Mouse (Mus musculus) thymus, postnatal 4 days (tissue): ENCODE results near the gene Usp36.

Experiments
- DNase-seq: peaks from one replicate; pipeline ENCODE4 v3.0.0; 2021

The Usp36 gene

DNA sequence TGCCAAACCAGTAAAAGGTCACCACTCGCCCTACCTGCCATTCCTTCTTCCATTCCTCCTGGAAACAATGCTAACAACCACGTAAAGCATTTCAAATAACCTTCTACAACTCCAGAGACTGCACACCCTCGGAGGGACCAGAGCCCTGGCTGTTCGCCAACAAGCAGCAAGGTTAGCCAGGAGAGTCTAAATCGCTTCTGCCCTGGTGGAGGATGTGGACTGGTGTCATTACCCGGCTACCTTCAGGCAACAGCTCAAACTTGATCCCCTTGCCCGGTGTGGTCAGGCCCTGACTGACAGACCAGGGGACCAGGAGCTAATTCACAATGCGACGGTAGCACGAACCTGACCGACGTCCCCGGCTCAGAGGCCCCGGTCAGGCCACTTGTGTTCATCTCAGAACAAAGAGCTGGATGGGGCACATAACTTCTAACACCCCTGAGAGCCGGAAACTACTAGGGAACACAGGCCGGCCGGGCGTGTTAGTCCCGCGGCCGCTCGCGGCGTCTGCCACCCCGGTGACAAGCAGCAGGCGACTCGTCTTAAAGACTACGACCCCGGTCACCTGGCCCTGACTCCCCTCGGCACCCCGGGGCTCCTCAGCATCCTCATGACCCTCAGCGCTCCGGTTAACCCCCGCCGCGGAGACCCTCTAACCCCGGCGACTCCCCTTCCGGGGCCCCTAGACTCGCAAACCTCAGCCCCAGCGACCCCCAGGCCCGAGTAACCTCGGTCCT lies 42.5 kb downstream of the Usp36 start:
- DNase-seq: peak; percentile 73

DNA sequence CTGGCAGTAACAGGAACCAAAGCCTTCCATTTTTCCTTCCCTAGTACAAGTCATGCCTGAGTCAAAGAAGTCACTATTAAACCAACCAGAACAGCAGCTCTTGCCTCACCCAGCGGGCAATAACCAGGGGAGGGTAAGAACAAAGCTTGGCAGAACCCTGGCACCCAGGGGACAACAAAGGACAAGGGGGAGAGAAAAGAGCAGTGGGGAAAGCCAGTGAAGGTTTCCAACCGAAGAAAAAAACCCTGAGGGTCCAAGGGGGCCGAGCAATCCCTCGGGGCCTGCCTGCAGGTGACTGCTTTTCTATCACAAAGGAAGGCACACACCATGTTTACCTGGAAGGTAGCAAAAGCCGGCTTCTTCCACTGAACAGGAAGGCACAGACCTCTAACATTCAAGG lies 43.3 kb downstream of the Usp36 start:
- DNase-seq: no peak

DNA sequence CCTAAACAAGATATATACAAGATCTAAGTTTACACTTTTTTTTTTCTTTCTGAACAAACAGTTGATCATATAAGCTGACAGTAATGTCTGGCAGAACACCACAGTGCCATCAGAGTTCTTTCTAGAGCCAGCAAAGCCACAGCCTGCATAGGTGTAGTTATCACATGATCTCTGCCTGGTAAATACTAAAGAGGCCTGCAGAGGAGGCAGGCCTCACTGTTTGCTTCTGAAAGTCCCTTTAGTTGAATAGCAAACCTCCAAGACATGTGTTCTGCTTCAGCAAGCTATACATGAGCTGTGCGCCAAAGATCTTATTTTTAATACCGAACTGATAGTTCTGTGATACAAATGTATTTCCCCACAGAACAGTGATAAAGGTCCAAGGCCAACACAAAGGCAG lies 44.9 kb downstream of the Usp36 start:
- no peak for DNase-seq

DNA sequence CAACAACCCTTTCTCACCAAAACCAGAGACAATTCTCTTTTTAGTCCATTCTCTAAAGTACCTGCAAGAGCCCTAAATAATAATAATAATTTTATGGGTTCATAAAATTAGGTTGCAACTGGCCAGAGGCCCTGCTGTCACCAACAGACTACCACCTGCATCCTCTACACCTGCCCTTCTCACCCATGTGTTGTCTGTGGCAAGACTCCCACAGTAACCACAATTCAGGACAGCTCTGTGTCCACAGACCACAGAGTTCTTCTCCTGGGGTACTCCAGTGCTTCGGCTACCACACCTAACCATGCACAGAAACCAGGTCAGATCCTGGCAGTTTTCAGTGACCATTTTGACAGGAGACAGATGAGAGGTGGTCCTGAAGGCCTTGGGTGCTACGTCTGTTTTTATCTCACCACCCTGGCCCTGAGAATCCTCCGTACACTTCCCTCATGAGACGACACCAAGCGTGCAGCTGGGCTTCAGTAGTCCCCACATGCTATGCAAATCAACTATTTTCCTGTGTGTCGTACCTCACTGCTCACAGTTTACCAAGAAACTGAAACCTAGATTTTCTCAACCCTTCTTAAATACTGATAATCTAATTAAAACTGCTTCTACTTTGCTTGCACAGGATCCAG lies 46.3 kb downstream of the Usp36 start:
- peak; percentile 54 for DNase-seq

DNA sequence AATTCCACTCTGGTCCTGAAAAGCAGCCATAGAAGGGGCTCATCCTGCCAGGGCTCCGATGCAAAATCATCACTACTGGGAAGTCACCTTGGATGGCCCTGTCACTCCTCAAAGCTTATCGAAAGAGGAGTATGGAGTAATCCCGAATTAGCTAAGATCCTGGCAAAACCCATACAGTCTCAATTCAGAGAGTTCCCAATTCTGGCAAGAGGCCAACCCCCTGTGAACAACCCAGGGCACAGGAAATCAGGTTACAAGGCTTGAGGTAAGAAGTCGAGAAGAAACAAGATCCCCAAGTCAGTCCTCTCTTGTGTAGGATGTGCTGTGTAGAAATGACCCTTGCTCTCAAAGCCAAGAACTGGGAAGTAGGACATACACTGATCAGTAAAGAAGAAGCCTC lies 47.5 kb downstream of the Usp36 start:
- no peak for DNase-seq

DNA sequence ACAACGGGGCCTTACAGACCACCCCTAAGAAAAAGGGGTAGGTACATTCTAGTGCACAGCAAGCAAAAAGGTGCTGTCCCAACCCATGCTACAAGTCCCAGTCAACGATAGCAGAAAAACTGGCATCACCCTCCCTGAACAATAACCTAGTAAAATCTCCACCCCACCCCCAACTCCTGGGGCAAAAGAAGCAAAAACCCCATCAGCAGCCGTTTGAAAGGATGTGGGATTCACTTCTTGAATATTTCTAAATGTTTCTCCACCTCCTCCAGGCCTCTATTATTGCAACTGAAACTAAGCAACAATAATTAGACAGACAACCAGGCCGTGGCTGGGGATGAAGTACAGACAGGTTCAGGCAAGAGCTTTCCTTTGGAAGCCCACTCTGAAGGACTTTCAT lies 49.7 kb downstream of the Usp36 start:
- no peak for DNase-seq

DNA sequence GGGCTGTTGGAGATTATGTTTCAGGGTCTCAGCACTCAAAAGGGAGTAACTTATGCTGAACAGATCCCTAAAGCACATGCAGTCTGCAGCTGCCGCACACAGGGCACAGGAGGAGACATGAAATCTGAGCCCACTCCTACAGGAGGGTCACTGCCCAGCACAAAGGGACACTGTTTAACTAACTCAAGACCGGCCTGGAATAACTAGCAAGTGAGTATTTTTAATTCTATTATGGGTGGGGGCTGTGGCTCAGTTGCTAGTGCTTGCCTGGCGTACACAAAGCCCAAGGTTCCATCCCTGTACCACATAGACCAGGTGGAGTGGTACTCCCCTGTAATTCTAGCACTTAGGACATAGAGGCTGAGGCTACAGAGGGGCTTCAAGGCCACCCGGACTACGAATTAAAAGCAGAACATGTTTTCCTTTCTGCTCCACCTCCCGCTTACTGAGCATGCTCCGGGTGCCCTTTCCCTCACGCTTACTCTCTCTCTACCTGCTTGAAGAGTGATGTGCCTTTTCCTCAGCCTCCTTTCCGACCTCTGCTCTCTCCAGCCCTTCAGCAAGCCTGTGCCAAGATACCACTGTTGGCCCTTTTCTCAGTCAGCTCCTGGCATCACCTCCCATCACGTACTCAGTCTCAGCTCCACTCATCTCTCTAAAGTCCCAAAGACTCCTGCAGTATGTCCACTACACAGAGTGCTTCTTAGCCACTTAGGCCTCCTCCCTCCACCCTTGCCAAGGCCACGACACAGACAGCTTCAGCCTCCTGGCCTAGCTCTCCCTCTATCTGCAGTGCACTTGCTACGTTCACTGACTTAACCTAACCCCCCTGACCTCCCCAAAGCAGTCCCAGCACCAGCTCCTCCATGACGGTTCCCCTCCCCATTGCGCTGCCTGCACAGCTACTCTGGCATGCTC lies 50.5 kb downstream of the Usp36 start:
- DNase-seq: no peak

DNA sequence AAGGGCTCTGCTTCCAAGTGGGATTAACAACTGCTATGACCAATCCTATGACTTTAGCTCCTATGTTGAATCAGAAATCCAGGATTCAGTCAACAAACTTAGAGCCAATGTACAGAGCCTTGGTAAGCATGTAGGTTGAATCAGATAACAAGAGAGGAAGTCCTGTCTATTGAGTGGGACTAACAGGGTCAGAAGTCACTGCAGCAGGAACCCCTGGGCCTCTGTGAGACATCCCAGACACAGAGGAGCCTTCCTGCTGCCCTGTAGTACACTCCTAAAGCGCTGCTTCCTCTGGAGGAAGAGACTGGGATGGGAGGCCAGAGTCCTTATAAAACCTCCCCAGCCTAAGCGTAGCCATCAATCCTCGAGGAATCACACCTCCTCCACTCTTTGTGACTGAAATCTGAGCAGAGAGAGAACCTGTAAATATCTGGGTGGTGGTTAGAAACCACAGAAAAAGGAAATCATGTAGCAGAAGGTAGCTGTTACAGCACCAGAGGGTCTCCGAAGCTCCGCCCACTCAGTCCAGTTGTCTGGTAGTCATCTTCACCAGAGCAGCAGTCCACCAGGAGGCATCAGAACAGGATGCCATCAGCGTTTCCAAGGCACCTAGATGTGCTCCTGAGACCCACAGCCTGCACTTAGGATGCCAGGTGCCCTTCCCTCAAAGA lies 53.4 kb downstream of the Usp36 start:
- peak; percentile 59 for DNase-seq

DNA sequence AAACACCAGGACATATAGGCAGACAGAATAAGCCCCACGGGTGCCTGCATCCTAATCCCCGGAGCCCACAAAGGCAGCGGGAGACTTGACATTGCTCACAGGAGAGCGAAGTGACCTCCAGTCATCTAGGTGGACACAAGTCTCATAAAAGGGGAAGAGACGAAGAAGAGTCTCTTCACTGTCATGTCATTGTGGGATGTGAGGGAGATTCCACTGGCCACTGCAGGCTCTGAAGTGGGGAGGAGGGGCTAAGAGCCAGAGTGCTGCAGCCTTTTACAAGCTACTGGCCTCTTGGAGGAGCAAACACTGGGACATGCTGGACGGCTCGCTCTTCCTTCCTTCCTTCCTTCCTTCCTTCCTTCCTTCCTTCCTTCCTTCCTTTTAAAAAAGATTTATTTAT lies 55.1 kb downstream of the Usp36 start:
- no peak for DNase-seq

DNA sequence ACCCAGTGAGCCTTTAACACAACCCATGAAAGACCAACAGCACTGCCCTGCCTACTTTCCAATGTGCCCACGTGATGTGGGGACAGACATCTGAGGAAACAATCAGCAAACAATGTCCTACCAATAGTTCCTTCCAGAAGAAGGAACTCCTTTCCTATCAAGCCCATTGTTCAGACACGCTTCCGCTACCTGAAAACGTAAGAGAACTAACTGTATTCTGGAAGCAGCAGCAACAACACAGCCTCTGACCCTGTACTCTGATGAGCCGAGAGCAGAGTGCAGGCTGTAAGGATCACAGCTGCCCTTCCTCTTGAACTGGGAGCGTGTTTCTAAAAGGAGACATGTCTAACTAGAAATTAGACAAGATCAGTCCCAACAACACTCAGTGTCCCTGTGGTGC lies 55.5 kb downstream of the Usp36 start:
- DNase-seq: no peak

DNA sequence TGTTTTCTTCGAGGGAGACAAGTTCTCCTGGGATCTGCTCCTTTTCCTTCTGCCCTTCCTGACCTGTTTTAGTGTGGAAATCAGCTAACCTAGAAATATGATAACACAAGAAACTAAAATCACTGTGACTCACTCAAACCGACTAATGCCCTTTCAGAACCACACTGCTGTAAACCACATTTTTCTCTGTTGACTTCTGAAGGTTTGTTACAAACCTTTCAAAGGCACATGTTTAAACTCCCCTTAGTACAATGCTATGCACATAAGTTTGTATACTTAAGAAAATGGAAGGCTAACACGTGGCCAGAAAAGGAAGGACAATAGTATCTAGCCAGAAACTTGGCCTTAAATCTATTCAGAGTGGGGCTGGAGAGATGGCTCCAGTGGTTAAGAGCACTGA lies 56.1 kb downstream of the Usp36 start:
- DNase-seq: no peak

DNA sequence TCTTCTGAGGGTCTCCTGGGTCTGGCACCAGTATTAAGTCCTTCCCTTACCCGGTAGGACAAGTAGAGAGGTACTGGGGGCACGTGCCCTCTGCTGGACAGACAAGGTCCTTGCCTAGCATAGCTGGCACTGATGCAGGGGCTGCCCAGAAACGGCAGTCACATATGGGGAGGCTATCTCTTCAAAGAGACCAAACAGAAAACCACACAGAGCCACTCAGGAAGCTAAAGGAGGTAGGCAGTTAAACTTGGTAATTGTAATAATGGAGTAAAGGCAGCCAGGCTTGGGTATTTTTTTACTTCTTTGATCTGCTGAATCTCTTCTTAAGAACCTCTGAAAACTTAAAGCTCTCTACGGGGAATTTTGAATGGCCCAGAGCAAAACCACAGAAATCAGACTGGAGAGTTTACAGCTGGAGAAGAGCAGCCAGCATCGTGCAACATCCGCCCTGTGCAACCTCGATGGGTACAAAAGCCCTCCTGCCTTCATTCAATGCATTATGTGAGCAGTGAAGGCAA lies 57.7 kb downstream of the Usp36 start:
- peak; percentile 74 for DNase-seq

DNA sequence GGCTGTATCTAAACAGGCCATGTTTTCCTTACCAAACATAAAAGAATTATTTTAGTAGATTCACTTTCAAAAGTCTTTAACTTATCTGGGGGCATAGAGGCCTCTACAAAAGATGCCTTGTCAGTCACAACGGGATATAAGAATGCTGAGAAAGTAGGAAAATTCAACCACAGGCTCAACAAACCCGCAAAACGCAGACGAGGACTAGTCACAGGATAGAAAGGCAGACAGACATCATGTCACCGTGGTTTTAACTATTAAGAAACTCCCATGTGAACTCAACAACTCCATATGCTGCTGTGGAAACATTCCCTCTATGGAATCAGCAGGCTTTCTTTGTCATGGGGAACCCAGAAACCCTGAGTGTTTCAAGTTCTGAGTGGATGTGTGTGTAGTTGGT lies 60.1 kb downstream of the Usp36 start:
- no peak for DNase-seq

DNA sequence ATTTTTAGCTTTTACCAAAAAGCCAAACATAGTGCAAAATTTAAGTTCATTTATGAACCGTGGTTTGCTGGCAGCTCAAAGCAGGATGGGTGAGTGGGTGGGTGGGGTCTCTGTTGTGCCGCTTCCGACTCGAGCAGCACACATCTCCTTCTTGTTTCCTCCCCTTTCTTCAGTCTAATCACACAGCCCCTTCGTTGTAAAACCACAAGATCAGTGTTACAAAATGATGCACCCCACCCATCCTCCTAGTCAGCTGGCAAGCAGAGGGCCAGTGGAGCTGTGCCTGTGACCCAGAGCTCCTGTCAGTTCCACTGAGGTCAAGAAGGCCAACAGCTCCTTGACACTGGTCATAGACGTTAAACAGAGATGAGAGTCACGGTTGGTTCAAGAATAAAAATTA lies 62.4 kb downstream of the Usp36 start:
- DNase-seq: peak; percentile 51

DNA sequence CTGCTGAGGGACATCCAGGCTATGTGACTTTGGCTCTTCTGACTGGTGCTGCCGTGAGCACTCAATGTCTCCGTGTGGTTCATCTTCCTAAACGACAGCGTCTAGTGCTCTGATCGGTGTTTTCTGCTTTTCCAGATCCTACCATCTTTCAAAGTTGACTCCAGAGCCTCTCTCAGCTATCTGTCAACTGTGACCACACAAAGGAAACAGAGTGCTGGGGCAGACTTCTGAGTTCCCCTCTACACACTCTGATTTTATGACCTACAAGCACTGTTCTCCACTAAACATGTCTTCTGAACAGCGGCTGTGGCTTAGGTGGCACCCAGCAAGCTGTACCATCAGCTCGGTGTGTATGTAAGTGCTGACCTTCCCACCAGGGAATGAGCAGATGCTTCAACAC lies 63.2 kb downstream of the Usp36 start:
- no peak for DNase-seq

DNA sequence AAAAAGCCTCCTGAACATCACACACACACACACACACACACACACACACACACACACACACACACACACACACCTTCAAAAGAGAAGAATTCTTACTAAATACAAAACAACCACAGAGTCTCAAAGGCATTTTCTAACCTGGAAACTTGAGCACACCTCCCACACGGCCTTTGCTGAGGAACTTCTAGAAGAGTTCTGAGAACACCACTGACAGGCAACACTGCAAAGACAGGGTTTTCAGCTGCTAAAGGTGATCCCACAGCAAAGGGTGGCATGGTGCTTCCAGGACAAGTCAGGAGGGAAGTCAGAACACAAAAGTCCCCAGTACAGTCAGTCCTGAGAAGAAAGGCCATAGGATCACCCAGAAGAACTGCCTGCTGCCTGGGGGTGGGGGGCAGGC lies 64.2 kb downstream of the Usp36 start:
- DNase-seq: peak; percentile 57

DNA sequence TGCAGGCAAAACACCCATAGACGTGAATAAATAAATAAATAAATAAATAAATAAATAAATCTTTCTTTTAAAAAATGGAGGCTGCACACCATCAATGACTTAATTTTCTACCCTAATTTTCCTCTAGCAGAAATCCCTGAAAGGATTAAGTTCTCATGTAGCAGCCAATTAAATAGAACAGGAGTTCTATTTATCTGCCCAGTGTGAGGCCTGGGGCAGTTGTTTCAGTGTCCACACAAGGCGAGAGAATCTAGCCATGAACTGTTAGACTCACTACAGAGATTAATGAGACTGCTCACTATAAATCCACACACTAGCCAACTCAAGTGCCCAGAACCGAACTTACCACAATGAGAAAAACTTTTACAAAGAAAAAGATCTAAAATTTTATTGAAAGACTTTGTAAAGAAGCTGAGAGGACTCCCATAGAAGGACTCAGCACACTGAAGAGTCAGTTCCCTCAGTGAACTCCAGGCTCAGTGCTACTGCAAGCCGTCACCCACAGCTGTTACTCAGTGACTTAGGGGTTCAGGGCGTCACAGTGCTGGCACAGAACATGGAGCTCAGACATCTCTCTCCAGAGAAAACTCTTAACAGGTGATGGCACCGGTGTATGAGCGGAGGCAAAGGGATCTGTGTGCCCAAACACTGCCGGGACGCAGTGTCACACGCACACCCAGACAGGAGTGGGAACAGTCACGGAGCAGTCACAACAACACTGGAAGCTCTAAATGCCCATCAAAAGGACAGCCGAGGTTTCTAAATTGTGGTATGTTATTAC lies 64.8 kb downstream of the Usp36 start:
- DNase-seq: no peak

DNA sequence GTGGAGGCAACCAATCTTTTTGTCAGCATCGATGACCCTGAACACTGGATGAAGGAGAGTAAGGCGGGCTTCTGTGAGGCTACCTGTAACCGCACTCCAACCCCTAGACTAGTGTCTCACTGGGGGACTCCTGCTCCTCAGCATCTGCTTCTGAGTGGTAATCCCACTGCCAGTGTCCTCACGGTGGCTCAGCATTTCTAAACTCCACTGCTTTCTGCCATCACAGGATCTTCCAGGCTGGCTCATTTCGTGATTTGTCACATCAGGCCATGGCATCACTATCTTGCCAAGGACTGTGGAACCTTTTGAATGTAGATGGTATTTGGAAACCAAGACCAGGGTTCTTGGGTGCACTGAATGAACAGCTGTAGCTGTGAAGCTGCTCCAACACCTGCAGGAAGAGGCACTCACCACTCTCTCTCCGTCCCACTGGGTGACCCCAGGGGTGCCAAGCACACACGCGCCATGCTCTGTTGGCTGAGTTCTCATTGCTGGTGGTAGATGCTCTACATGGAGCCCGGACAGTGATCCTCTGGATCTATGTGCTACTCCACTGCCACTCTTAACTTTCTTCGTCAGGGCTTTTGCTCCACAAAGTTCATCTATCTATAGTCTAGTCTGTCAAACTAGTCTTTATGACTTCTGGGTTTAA lies 66.5 kb downstream of the Usp36 start:
- DNase-seq: peak; percentile 51

DNA sequence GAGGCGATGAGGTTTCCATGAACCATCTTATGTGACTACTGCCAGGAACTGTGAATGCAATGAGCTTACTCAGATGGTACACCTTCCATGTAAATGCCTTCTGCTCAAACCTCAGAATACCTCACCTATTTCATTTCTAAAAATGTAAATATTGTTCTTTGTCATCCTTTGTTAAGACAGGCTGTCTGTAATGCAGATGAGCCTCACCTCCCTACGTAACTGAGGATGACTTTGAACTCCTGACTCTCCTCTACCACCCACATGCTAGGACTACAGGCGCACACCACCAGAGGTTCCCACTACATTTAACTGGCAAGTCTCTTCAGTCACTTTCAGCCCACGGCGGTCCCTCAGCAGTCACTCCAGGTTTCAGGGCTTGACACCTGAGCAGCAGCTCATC lies 67.1 kb downstream of the Usp36 start:
- no peak for DNase-seq

DNA sequence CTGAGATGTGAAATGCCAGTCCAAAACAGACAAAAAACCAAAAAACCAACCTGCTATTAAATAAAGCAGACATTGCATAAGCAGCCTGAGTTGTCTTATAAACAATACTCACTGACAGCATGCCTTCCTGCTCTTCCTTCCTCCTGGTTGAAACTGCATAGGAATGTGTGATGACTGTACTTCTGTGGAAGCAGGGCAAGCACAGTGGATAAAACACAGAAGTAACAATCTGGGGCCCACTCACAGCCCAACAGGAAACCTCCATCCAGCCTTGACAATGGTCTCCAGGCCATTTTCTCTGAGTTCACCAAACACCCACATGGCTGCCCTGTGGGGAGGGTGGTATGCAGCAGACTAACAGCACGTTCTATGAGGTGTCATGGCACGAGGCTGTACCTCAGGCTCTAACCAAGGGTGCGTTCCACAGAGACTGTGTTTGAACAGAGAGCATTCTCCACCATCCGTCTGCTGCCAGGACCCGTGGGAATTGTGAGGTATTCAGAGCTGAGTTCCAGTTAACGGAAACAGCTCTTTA lies 67.6 kb downstream of the Usp36 start:
- no peak for DNase-seq

DNA sequence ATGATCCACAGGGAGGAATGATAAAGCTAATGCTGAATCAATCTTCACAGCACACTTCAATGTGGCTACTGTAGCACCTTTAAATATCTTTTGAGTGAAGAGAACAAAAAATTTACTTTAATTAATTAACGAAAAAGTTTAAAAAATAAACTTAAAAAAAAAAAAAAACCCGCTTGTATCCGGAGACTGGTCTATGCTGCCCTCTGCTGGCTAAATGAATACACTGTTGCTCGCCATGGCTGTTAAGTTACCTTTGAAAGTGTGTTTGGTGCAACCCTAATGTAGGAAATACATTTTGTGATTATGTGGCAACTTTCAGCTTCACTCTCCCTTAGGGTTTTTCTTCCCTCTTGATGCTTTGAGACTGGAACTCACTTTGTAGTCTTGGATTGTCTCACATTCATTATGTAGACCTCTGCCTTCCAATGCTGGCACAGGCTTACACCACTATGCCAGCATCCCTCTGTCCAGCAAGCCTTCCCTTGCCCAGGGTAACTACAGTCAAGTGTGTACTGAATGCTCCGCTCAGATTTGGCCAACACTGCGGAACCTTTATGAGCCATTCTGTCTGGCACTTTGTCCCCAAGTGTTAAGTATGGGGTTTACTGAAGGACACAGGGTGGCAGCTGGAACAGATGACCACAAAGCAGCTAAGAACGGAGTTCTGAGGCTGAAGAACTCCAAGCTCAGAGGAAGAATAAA lies 69.3 kb downstream of the Usp36 start:
- peak; percentile 80 for DNase-seq
